Mouse (Mus musculus): ENCODE measurements around the gene Ssc4d. TPM values are rescaled to one million over a fixed set of nuclear protein-coding genes. Genes with fewer than 3 reads are reported as not detected.
A peak's percentile ranks its signal among the peaks of the same experiment; 100 is the strongest.

Gene Ssc4d
- total and polyA plus RNA-seq, 2 experiments from 2014 or later = 3.6 to 8.9 TPM

DNA sequence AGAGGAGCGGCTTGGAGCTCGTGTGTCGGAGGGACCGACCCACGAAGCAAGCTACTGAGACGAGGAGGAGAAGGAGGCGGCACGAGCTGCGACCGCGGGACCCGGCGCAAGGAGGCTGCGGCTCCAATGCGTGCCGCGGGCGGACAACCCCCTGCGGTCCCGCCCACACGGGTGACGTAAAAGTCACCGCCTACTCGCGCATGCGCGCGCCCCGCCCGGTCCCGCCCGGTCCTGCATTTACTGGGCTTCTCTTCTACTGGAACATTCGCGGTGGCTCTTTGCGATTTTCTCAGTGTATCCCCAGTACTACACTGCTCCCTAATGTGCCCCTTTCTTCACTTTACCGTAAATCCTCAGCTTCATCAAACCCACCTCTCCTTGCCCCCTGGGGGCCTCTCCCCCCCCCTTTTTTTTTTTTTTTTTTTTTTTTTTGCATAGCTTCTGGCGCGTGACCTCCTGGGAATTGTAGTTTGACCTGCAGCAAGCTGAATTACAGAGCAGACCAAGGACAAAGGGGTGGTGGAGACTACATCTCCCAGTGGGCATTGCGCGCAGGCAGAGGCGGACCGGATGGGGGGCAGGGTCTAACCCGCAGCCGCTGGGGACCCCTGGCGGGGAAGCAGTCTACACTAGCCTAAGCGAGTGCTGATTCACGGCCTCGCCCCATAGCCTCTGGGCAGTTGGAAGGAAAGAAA, 39.7 kb downstream of the Ssc4d start, which contains the start of gene Ywhag:
Gene Ywhag, minus strand, starts transcription at position 136 of the 695 bp plus-strand sequence.
- ATAC-seq (ENCODE audit: low FRiP score) (peak; percentile 94), DNase-seq (ENCODE audit: low spot score) (peak; percentile 98)
- Histone ChIP-seq H3K4me2 (ENCODE audit: low read depth, low read length, poor library complexity, severe bottlenecking) (peak within 1 kb of the TSS; percentile 54), H3K4me1 (ENCODE audit: insufficient read depth, low read length) (no peaks in the 10 kb centered on the region; the same call in 1 of the 2 replicates), H3K27ac (ENCODE audit: low read depth, low read length) (peak within 1 kb of the TSS; percentile 99), H3K27me3 (ENCODE audit: insufficient read depth, low read length) (no peaks in the 10 kb centered on the region), H3K9me3 (ENCODE audit: low read length) (no peaks in the 10 kb centered on the region), H3K4me3 (ENCODE audit: low read depth, low read length) (peak within 1 kb of the TSS; percentile 65), H3K9ac (replicated peaks; ENCODE audit: low read length, poor library complexity, severe bottlenecking) (peak within 1 kb of the TSS; percentile 97), H3K36me3 (ENCODE audit: insufficient read depth, low read length) (0 out of 2 replicates have a peak, but pooled peaks cover 7% of the 10 kb centered on the region)
- peak; percentile 82 for TF ChIP-seq CTCF (IDR thresholded peaks at IDR 0.05)
- WGBS = 0% methylated on average over 46 of the region's 48 CpGs

DNA sequence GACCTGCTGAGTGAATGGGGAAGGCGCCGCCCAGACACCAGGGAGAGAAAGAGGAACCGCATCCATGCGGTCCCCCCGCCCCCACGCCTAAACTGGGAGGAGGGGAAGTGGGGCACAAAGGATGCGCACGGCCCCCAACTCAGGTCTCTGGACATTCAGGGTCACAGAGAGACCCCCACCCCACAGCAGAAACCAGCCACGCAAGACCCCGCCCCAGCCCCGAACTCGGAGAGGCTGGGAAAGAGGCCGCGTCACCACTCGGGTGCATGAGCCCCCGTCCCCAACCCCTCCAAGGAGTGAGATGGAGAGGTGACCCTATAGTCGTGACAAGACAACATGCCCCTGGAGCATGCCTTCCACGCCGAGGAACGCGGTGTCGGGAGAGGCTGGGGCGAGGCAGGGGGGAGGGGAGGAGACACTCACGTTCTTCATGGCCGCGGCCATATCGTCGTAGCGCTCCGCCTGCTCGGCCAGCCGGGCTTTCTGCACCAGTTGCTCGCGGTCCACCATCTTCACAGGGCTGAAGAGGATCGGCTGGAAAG, 40.4 kb downstream of the Ssc4d start:
- peak overlapping the region; percentile 54 for H3K4me2 ChIP-seq (ENCODE audit: low read depth, low read length, poor library complexity, severe bottlenecking)
- peak overlapping the region; percentile 99 for H3K27ac ChIP-seq (ENCODE audit: low read depth, low read length)
- H3K27me3 ChIP-seq (ENCODE audit: insufficient read depth, low read length) = no peaks in the 10 kb centered on the region
- H3K9ac ChIP-seq (replicated peaks; ENCODE audit: low read length, poor library complexity, severe bottlenecking) = peak overlapping the region; percentile 97
- under 1% methylated on average over 35 of the region's 35 CpGs for WGBS
- H3K9me3 ChIP-seq (ENCODE audit: low read length) = no peaks in the 10 kb centered on the region
- ATAC-seq (ENCODE audit: low FRiP score) (peak; percentile 78), DNase-seq (ENCODE audit: low spot score) (peak; percentile 76)
- no peaks in the 10 kb centered on the region; the same call in 1 of the 2 replicates for H3K4me1 ChIP-seq (ENCODE audit: insufficient read depth, low read length)
- TF ChIP-seq CTCF (IDR thresholded peaks at IDR 0.05) = no peak
- peak overlapping the region; percentile 65 for H3K4me3 ChIP-seq (ENCODE audit: low read depth, low read length)
- H3K36me3 ChIP-seq (ENCODE audit: insufficient read depth, low read length) = 0 out of 2 replicates have a peak, but pooled peaks cover 11% of the 10 kb centered on the region

DNA sequence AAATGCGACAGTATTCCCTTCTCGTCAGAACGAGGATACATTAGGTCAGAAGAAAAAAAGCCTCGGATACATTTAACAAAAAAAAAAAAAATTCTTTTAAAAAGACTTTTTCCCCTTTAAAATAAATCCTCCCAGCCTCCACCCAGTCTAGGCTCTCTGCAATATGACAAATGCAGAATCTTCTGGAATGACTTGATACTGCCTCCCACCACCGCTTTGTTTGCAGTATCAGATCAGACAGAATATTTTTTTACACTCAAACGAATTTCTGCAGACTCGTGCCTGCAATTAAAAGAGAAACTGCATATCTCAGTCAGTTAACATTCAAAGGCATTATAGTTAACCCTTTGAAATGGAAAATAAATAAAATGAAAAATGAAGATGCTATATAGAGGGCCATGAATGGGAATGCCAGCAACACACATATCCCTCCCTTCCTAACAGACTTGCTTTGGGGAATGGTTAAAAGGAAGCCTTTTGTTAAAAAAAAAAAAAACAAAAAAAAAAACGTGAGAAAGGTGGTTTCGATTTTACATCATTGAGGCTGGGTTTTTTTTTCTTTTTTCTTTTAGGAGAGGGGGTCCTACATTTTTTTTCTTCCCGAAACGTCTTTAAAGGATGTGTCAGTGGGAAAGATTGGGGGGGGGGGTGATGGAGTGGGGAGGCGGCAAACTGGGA, 41.0 kb downstream of the Ssc4d start:
- 5% methylated on average over 12 of the region's 12 CpGs for WGBS
- DNase-seq (ENCODE audit: low spot score) = peak; percentile 44

DNA sequence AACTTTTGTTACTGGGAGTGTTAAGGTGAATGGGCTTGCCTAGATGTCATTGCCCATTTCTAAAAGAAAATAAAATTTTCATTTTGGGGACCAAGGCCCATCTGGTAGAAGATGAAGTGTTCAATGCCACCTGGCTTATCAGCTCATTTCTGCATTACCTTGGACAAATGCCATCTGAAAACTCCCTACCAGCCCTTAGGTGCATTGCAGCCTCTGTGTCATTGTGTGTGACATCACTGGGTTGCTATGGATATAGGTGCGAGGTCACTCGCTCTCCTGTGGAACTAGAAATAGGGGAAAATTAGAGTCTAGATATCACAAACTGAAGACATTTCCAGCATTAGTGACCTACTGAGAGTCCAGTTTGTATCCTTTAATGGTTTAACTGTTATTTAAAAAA, 42.0 kb downstream of the Ssc4d start:
- ATAC-seq (ENCODE audit: low FRiP score) (no peak), DNase-seq (ENCODE audit: low spot score) (peak; percentile 75)
- Histone ChIP-seq H3K9ac (replicated peaks; ENCODE audit: low read length, poor library complexity, severe bottlenecking) (peak overlapping the region; percentile 97), H3K4me3 (ENCODE audit: low read depth, low read length) (peak overlapping the region; percentile 65), H3K27ac (ENCODE audit: low read depth, low read length) (peak overlapping the region; percentile 32; the same call in 1 of the 2 replicates), H3K4me1 (ENCODE audit: insufficient read depth, low read length) (no peaks in the 10 kb centered on the region; the same call in 1 of the 2 replicates), H3K36me3 (ENCODE audit: insufficient read depth, low read length) (0 out of 2 replicates have a peak, but pooled peaks cover 12% of the 10 kb centered on the region), H3K4me2 (ENCODE audit: low read depth, low read length, poor library complexity, severe bottlenecking) (peak overlapping the region; percentile 54), H3K27me3 (ENCODE audit: insufficient read depth, low read length) (no peaks in the 10 kb centered on the region), H3K9me3 (ENCODE audit: low read length) (no peaks in the 10 kb centered on the region)
- TF ChIP-seq CTCF (IDR thresholded peaks at IDR 0.05) = no peak
- WGBS = 47% methylated on average over 2 of the region's 2 CpGs

More for the DNA sequence above, 41.0 kb downstream of the Ssc4d start:
- Histone ChIP-seq H3K9ac (replicated peaks; ENCODE audit: low read length, poor library complexity, severe bottlenecking) (peak overlapping the region; percentile 97), H3K27ac (ENCODE audit: low read depth, low read length) (peak overlapping the region; percentile 99), H3K36me3 (ENCODE audit: insufficient read depth, low read length) (0 out of 2 replicates have a peak, but pooled peaks cover 12% of the 10 kb centered on the region), H3K9me3 (ENCODE audit: low read length) (no peaks in the 10 kb centered on the region), H3K27me3 (ENCODE audit: insufficient read depth, low read length) (no peaks in the 10 kb centered on the region), H3K4me1 (ENCODE audit: insufficient read depth, low read length) (no peaks in the 10 kb centered on the region; the same call in 1 of the 2 replicates), H3K4me2 (ENCODE audit: low read depth, low read length, poor library complexity, severe bottlenecking) (peak overlapping the region; percentile 54), H3K4me3 (ENCODE audit: low read depth, low read length) (peak overlapping the region; percentile 65)
- no peak for TF ChIP-seq CTCF (IDR thresholded peaks at IDR 0.05)
- ATAC-seq (ENCODE audit: low FRiP score) = no peak

DNA sequence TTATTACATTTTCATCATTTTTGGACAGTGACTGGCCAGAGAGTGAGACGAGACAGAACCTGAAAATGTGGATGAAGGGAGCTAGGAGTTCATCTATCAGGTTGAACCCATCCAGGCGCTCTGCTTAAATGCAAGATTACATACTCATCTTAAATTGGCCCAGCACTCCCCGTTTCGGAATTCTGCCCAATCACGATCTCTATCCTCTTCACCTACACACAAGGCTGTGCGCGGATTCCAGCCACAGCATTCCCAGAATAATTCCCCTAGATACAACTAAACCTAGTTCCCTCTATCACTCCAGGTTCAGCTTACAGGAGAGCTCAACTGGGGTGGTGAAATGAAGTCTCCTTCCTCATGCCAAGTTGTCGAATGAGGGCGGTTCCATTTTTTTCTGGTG, 42.8 kb downstream of the Ssc4d start:
- TF ChIP-seq CTCF (IDR thresholded peaks at IDR 0.05) = no peak
- no peak for ATAC-seq (ENCODE audit: low FRiP score)
- no peaks in the 10 kb centered on the region for H3K27me3 ChIP-seq (ENCODE audit: insufficient read depth, low read length)
- H3K4me2 ChIP-seq (ENCODE audit: low read depth, low read length, poor library complexity, severe bottlenecking) = peak overlapping the region; percentile 54
- H3K36me3 ChIP-seq (ENCODE audit: insufficient read depth, low read length) = peaks cover 19% of the 10 kb centered on the region; the same call in 1 of the 2 replicates
- no peak overlapping the region for H3K27ac ChIP-seq (ENCODE audit: low read depth, low read length)
- WGBS = 89% methylated on average over 9 of the region's 9 CpGs
- H3K9me3 ChIP-seq (ENCODE audit: low read length) = no peaks in the 10 kb centered on the region
- no peaks in the 10 kb centered on the region; the same call in 1 of the 2 replicates for H3K4me1 ChIP-seq (ENCODE audit: insufficient read depth, low read length)
- H3K9ac ChIP-seq (replicated peaks; ENCODE audit: low read length, poor library complexity, severe bottlenecking) = no peak overlapping the region
- DNase-seq (ENCODE audit: low spot score) = no peak
- peak overlapping the region; percentile 10; the same call in 1 of the 2 replicates for H3K4me3 ChIP-seq (ENCODE audit: low read depth, low read length)

Data from midbrain, postnatal 0 days (tissue).